Mouse (Mus musculus) hematopoietic stem cell, adult 5-6 weeks (primary cell): Measurements from ENCODE around the gene Eid2. TPM values are rescaled to one million over a fixed set of nuclear protein-coding genes. Genes with fewer than 3 reads are reported as not detected.
A peak's percentile ranks its signal among the peaks of the same experiment; 100 is the strongest.

Experiments used
- ATAC-seq, 2 experiments: fragments of 125-278 bp in 1 of 2; replicated peaks in 1 of 2; 2 replicates each; pipeline ENCODE4 v1.8.0; 2016 to 2017; ENCODE audit warnings: inconsistent platforms in 2 of 2, mild to moderate bottlenecking in 2 of 2, moderate number of reproducible peaks in 2 of 2, low read depth in 1 of 2, moderate TSS enrichment in 1 of 2; ENCODE audit not compliant: low FRiP score in 2 of 2, poor library complexity in 2 of 2, severe bottlenecking in 2 of 2, insufficient read depth in 1 of 2, low TSS enrichment in 1 of 2
- total RNA-seq: library from RNA; stranded (forward); fragments of 172-1452, 232-1000 nt; gene quantifications from 2 replicates; pipeline ENCODE4 v1.2.3, GENCODE M21; 2017

The Eid2 gene
- total RNA-seq, 1 experiment from 2014 or later = 8.6 TPM

- peak; percentile 77 to 93 for ATAC-seq
These were observed 10.1 kb downstream of the Eid2 start, which contains the start of gene Eid2b for GRCm38 (mm10) chr7:28277615-28278278. Gene Eid2b (plus strand): TSS chr7:28277739.

GRCm38 (mm10) chr7:28278279-28278652 is 10.6 kb downstream of the Eid2 start:
- ATAC-seq = no peak

DNA sequence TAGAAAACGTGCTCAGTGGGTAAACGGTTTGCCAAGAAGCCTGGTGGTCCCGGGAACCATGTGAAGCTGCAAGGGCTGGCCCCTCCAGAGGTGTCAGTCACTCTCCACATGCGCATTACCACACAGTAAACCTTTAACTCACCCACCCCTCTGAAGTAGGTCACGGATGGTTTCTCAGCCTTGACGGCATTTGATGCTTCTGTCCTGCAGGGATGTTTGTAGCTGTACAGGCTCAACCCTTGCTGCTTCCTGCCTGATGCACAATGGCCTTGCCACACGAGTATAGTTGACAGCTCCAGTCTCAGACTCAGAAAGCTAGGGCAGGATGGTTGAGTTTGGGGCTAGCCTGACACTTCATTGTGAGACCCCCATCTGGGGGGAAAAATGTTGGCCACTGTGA is 12.9 kb downstream of the Eid2 start:
- ATAC-seq = no peak

DNA sequence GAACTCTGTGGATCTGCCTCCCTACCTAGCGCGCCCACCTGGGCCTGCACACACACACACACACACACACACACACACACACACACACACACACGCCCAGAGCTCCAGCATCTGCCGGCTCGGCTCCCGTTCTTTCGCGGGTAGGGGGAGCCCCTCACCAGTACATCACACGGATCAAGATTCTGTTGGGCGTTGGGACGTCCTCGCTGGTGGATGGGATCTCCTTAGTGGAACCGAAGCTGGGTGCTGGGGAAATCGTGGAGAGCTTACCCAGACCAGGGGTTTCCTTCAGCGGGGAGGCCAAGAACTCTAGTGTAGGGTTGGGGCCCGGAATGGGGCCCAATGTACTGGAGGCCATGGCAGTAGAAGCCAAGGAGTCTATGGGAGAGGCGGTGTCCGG is 22.5 kb downstream of the Eid2 start:
- no peak for ATAC-seq

- no peak for ATAC-seq
These were observed 23.2 kb downstream of the Eid2 start, which contains the start of gene Selenov for GRCm38 (mm10) chr7:28290638-28291590. Gene Selenov (minus strand): TSS chr7:28291186.

DNA sequence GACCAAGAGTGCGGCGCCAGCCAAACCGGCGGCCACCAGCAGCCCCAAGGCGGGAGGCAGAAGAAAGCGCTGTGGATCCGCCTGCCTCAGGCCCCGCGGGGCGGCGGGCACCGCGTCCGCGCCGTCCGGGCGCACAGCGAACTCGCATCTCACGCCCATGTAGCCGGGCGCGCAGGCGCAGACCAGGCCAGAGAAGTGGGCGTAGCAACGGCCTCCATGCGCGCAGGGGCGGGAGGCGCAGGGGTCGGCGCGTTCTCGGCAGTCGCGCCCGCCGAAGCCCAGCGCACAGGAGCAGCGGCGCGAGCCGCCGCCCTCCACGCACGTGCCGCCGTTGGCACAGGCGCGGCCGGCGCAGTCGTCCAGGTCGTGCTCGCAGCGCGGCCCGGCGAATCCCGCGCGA is 26.8 kb downstream of the Eid2 start:
- ATAC-seq = no peak

DNA sequence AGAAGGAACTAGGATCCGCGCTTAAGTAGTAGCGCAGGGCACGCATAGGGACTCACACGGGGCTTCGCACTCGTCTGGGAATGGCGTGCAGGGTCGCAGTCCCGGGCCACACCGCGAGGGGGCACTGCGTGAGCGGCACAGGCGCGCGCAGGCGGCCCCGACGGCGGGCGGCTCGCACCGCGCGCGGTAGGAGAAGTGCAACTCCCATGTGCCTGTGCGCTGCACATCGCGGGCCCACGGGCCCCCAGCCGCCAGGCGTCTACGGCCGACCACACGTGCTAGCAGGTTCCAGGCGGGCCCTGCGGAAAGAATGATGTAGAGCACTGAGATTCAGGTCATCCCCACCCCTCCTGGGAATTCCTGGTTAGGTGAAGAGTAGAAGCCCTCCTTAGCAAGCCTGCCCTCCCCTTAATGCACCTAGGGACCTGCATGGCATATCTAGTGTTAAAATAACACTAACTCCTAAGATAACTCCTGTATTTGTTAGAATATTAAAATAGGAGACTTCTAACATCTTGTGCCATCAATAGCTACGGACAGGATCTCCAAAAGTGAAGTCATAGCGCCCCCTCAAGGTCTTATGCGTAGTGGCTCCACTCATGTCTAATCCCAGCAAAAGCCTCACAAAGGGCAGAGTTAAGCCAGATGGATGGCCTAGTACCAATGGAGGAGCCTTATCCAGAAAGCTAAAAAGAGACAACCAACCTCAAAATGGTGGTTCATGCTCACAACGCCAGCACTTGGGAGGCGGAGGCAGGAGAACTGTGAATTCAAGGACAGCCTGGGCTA is 31.4 kb downstream of the Eid2 start:
- peak; percentile 37 to 43; a peak in 1 of 4 replicates for ATAC-seq

DNA sequence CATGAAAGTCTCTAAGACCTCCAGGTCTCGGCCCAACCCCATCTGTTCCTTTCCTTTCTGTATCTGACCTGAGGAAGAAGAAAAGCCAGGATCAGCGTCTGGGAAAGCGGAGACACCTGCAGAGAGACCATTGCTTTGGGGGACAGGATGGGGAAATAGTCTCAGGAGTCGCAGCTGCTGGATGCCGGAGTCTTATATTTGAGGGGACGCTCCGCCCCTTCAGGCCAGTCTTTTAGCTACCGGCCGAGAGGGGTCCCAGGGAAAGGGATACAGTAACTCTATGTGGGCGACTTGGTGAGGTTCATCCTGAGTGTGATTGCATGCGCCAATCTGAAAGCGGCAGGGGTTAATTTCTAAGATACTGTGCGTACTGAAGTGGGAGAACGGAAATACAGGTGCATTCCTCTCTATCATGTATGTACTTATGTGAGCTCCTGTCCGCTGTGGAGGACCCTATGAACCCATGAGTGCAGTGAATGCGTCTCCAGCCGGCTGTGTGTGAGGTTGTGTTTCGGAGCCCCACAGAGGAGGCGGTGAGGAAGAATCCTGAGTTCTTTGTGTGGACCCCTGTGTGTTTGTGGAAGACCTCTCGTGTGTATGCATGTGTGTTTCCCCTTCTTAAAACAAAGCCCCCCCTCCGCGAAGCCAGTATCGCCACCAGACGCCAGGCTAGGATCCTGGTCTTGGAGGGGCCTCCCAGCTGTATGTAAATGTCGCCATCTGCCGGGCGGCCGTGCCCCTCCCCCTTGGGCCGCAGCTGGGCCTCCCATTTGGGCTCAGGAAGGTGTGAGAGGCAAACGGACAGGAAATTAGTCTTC is 34.1 kb downstream of the Eid2 start, which contains the start of gene Dll3:
Dll3 (minus strand) TSS at position 623 of the 818 bp plus-strand sequence.
- ATAC-seq = peak; percentile 23 to 59; a peak in 2 of 4 replicates

GRCm38 (mm10) chr7:28305641-28306040 is 38.0 kb downstream of the Eid2 start:
- no peak for ATAC-seq

GRCm38 (mm10) chr7:28306216-28306615 is 38.5 kb downstream of the Eid2 start:
- no peak for ATAC-seq

DNA sequence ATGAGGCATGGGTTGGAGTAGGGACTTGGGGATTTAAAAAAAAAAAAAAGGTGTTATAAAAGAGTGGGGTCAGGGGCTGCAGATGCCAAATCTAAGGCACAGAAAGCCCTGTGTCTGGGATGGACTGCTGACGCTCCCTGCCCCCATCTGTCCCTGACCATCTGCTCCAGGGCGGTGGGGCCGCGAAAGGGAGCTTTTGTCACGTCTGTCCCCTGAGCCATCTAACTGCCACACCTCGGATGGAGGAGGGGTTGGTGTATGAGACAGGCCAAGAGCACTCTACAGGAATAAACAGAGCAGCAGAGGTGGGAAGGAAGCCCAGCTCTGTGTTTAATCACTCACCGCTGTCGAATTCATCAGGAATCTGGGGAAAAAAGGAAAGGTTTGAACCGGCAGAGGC is 42.1 kb downstream of the Eid2 start:
- ATAC-seq = no peak

GRCm38 (mm10) chr7:28311151-28311925 is 43.7 kb downstream of the Eid2 start:
- peak in 1 of 2 experiments; percentile 14; a peak in 2 of 4 replicates for ATAC-seq

DNA sequence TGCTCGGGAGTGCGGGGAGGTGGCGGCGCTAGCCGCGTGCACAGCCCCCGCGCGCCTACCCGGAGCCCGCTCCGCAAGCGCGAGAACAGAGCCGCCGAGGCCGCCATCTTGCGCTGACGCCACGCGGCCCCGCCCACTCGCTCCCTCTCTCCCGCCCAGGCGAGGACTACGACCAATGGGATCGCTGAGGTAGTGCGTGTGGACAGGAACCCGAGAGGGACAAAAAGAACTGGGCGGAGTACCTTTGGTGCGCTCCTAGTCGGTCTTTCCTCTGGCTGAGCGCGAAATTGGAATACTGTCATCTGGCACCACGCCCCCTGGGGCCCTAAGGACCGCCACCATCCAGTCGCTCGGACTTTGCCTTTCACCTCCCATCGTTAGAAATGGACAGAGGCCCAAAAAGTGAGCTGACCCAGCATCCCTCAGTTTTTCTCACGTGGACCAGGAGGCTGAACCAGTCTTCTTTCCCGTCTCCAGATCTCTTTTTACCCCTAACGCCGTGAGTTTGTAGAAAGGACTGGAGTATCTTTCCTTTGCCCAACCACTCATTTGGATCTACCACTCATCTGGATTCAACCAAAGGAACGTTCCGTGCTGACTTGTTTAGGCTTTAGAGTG is 44.4 kb downstream of the Eid2 start, which contains the start of gene Timm50:
Timm50 (minus strand) TSS at position 147 of the 618 bp plus-strand sequence.
- peak; percentile 97 to 99 for ATAC-seq

- no peak for ATAC-seq
These were observed 50.4 kb downstream of the Eid2 start for GRCm38 (mm10) chr7:28318036-28318435.

- ATAC-seq = no peak
These were observed 51.0 kb downstream of the Eid2 start for GRCm38 (mm10) chr7:28318714-28319113.
